Mouse (Mus musculus) MEL (cell line): ENCODE results near the gene Snapc5. TPM values are rescaled to one million over a fixed set of nuclear protein-coding genes. Genes with fewer than 3 reads are reported as not detected.

ENCODE experiments used
- DNase-seq: peaks from one replicate; pipeline ENCODE4 v3.0.0; 2011; ENCODE audit warnings: low read depth, low spot score
- H3K27ac ChIP-seq: 2 replicates; pipeline ENCODE4 v1.5.1; 2012; ENCODE audit warnings: low read depth, mild to moderate bottlenecking, control low read depth, low read length, moderate library complexity; ENCODE audit not compliant: control insufficient read depth
- H3K27me3 ChIP-seq, 2 experiments: fragments of 150-350 bp in 1 of 2; sonication (generic) in 1 of 2; 2 replicates each; pipeline ENCODE4 v1.6.1; 2012; ENCODE audit warnings: low read length in 2 of 2, mild to moderate bottlenecking in 2 of 2, improper control_type of control experiment in 1 of 2, moderate library complexity in 1 of 2; ENCODE audit not compliant: insufficient read depth in 2 of 2, control insufficient read depth in 1 of 2
- H3K36me3 ChIP-seq, 2 experiments: 2 replicates each; pipeline ENCODE4 v1.6.1; 2012 to 2014; ENCODE audit warnings: low read length in 2 of 2, improper control_type of control experiment in 1 of 2, inconsistent platforms in 1 of 2, mild to moderate bottlenecking in 1 of 2; ENCODE audit not compliant: insufficient read depth in 2 of 2, control insufficient read depth in 1 of 2
- H3K4me1 ChIP-seq, 2 experiments: fragments of 150-350 bp in 1 of 2; sonication (generic) in 1 of 2; 2 replicates each; pipeline ENCODE4 v1.6.1; 2012; ENCODE audit warnings: low read length in 2 of 2, improper control_type of control experiment in 1 of 2, mild to moderate bottlenecking in 1 of 2; ENCODE audit not compliant: insufficient read depth in 2 of 2, control insufficient read depth in 1 of 2
- H3K4me3 ChIP-seq, 2 experiments: fragments of 150-350 bp in 1 of 2; sonication (generic) in 1 of 2; 2 replicates each; pipeline ENCODE4 v1.5.1; 2012; ENCODE audit warnings: low read depth in 2 of 2, low read length in 2 of 2, mild to moderate bottlenecking in 2 of 2, moderate library complexity in 2 of 2, control low read depth in 1 of 2, improper control_type of control experiment in 1 of 2; ENCODE audit not compliant: control insufficient read depth in 1 of 2, insufficient read depth in 1 of 2
- H3K79me2 ChIP-seq: 2 replicates; pipeline ENCODE4 v1.6.1; 2012; ENCODE audit warnings: mild to moderate bottlenecking, low read length, moderate library complexity; ENCODE audit not compliant: control insufficient read depth, poor library complexity, insufficient read depth
- H3K9ac ChIP-seq: 2 replicates; pipeline ENCODE4 v1.6.1; 2012; ENCODE audit warnings: low read depth, mild to moderate bottlenecking, control low read depth, low read length, moderate library complexity; ENCODE audit not compliant: control insufficient read depth, poor library complexity, severe bottlenecking
- H3K9me3 ChIP-seq: fragments of 150-350 bp; sonication (generic); replicated peaks from 2 replicates; pipeline ENCODE4 v1.6.1; 2012; ENCODE audit warnings: mild to moderate bottlenecking, low read length, improper control_type of control experiment, moderate library complexity; ENCODE audit not compliant: insufficient read depth
- CHD1 ChIP-seq: IDR thresholded peaks from 2 replicates; pipeline ENCODE4 v1.6.1; 2012; ENCODE audit warnings: low read depth, mild to moderate bottlenecking, inconsistent platforms, low read length, improper control_type of control experiment
- CHD2 ChIP-seq: IDR thresholded peaks from 2 replicates; pipeline ENCODE4 v1.6.1; 2011; ENCODE audit warnings: low read length, improper control_type of control experiment
- CTCF ChIP-seq, 3 experiments: IDR thresholded peaks in 2 of 3; conservative IDR thresholded peaks in 1 of 3; 2 replicates each; pipeline ENCODE4 v1.5.1; 2011 to 2012; ENCODE audit warnings: low read length in 3 of 3, low read depth in 2 of 3, mild to moderate bottlenecking in 2 of 3, improper control_type of control experiment in 1 of 3, inconsistent platforms in 1 of 3, mixed read lengths in 1 of 3, moderate library complexity in 1 of 3; ENCODE audit not compliant: control insufficient read depth in 1 of 3, insufficient read depth in 1 of 3, poor library complexity in 1 of 3, severe bottlenecking in 1 of 3
- E2F4 ChIP-seq: IDR thresholded peaks from 2 replicates; pipeline ENCODE4 v1.6.1; 2011; ENCODE audit warnings: low read depth, low read length, improper control_type of control experiment, borderline replicate concordance
- GABPA ChIP-seq: IDR thresholded peaks from 2 replicates; pipeline ENCODE4 v1.6.1; 2012; ENCODE audit warnings: low read depth, mild to moderate bottlenecking, inconsistent platforms, low read length, improper control_type of control experiment, moderate library complexity
- KAT2A ChIP-seq: conservative IDR thresholded peaks from 2 replicates; pipeline ENCODE4 v1.6.1; 2012; ENCODE audit warnings: low read depth, low read length, improper control_type of control experiment, inconsistent platforms
- MAX ChIP-seq: IDR thresholded peaks from 2 replicates; pipeline ENCODE4 v1.6.1; 2011; ENCODE audit warnings: low read length, improper control_type of control experiment
- MAZ ChIP-seq: IDR thresholded peaks from 2 replicates; pipeline ENCODE4 v1.6.1; 2012; ENCODE audit warnings: low read depth, mild to moderate bottlenecking, inconsistent platforms, low read length, improper control_type of control experiment
- MEF2A ChIP-seq: IDR thresholded peaks from 2 replicates; pipeline ENCODE4 v1.6.1; 2014; ENCODE audit warnings: low read depth, mild to moderate bottlenecking, inconsistent platforms, low read length, improper control_type of control experiment; ENCODE audit not compliant: poor library complexity, insufficient replicate concordance, severe bottlenecking; ENCODE audit errors: extremely low read depth
- MXI1 ChIP-seq: IDR thresholded peaks from 2 replicates; pipeline ENCODE4 v1.6.1; 2011; ENCODE audit warnings: mild to moderate bottlenecking, low read depth, low read length, improper control_type of control experiment
- MYB ChIP-seq: IDR thresholded peaks from 2 replicates; pipeline ENCODE4 v1.6.1; 2011; ENCODE audit warnings: mild to moderate bottlenecking, low read depth, low read length, improper control_type of control experiment
- MYC ChIP-seq: IDR thresholded peaks from 2 replicates; pipeline ENCODE4 v1.6.1; 2011; ENCODE audit warnings: low read depth, mild to moderate bottlenecking, low read length, improper control_type of control experiment, moderate library complexity
- NELFE ChIP-seq: IDR thresholded peaks from 2 replicates; pipeline ENCODE4 v1.6.1; 2011; ENCODE audit warnings: low read depth, low read length, improper control_type of control experiment
- NRF1 ChIP-seq: IDR thresholded peaks from 2 replicates; pipeline ENCODE4 v1.6.1; 2014; ENCODE audit warnings: low read depth, mild to moderate bottlenecking, inconsistent platforms, low read length, improper control_type of control experiment, moderate library complexity; ENCODE audit not compliant: poor library complexity, insufficient read depth, severe bottlenecking
- POLR2AphosphoS2 ChIP-seq: IDR thresholded peaks from 2 replicates; pipeline ENCODE4 v1.6.1; 2011; ENCODE audit warnings: low read length, improper control_type of control experiment
- POLR2AphosphoS5 ChIP-seq: IDR thresholded peaks from 2 replicates; pipeline ENCODE4 v1.6.1; 2012; ENCODE audit warnings: low read depth, borderline replicate concordance, mild to moderate bottlenecking, inconsistent platforms, low read length, moderate library complexity, mixed read lengths
- RAD21 ChIP-seq: IDR thresholded peaks from 2 replicates; pipeline ENCODE4 v1.6.1; 2011; ENCODE audit warnings: mild to moderate bottlenecking, low read depth, low read length, improper control_type of control experiment
- SIN3A ChIP-seq: IDR thresholded peaks from 2 replicates; pipeline ENCODE4 v1.6.1; 2012; ENCODE audit warnings: low read length, improper control_type of control experiment, inconsistent platforms
- TAL1 ChIP-seq: IDR thresholded peaks from 2 replicates; pipeline ENCODE4 v1.6.1; 2012; ENCODE audit warnings: mild to moderate bottlenecking, inconsistent platforms, low read length, moderate library complexity, mixed read lengths
- TCF12 ChIP-seq: IDR thresholded peaks from 2 replicates; pipeline ENCODE4 v1.6.1; 2014; ENCODE audit warnings: low read depth, mild to moderate bottlenecking, inconsistent platforms, low read length, improper control_type of control experiment, moderate library complexity
- USF1 ChIP-seq: IDR thresholded peaks from 2 replicates; pipeline ENCODE4 v1.6.1; 2014; ENCODE audit warnings: low read depth, mild to moderate bottlenecking, inconsistent platforms, low read length, improper control_type of control experiment, moderate library complexity
- polyA plus RNA-seq, 2 experiments: library from polyadenylated mRNA; stranded (reverse) in 1 of 2; unstranded in 1 of 2; fragments of >175 nt in 1 of 2; fragments of >200 nt in 1 of 2; gene quantifications; 2 replicates each; pipeline versions ENCODE4 v1.2.1 to v1.2.4; 2012; ENCODE audit warnings: low replicate concordance in 2 of 2, low read depth in 1 of 2; ENCODE audit not compliant: insufficient read length in 2 of 2, insufficient read depth in 1 of 2, missing spikeins in 1 of 2
- total RNA-seq: library from RNA; depleted of rRNA; stranded (reverse); fragments of 300-350 nt; gene quantifications from 2 replicates; pipeline ENCODE4 v1.2.3, GENCODE M21; 2012

The Snapc5 gene
- total and polyA plus RNA-seq, 3 experiments = 8.6 to 10.6 TPM; not detected in 1

DNA sequence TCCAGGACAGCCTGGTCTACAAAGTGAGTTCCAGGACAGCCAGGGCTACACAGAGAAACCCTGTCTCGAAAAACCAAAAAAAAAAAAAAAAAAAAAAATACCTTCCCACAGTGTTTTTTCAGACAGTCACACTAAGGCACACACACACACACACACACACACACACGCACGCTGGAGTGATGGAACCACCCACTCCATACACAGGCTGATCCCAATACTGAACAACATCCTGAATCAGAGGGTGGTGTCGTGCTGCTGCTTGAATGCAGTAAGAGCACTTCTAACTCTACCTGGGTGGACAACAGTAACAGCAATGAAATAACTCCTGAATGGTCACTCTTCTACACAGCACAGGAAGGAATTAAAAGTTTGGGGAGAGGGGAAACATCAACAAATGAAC, 42.4 kb downstream of the Snapc5 start:
- no peak overlapping the region for H3K27ac ChIP-seq
- no peak for TF ChIP-seq TAL1
- no peak for TF ChIP-seq USF1
- TF ChIP-seq MAX = no peak
- no peak for TF ChIP-seq CTCF (IDR thresholded peaks at IDR 0.05 in 2 of 3, conservative IDR thresholded peaks at IDR 0.05 in 1 of 3; ENCODE audit: control insufficient read depth in 1 of 3, insufficient read depth in 1 of 3, low read depth in 2 of 3, low read length in 3 of 3, poor library complexity in 1 of 3, severe bottlenecking in 1 of 3)
- TF ChIP-seq MYC = no peak
- TF ChIP-seq MAZ = no peak
- no peak for TF ChIP-seq CHD1
- TF ChIP-seq POLR2AphosphoS2 = no peak
- no peak for TF ChIP-seq RAD21
- TF ChIP-seq TCF12 = no peak
- TF ChIP-seq MYB = no peak
- no peak for TF ChIP-seq NRF1
- no peak for TF ChIP-seq CHD2
- TF ChIP-seq SIN3A = no peak
- TF ChIP-seq, all 39 proteins: peak for 0
- Histone ChIP-seq H3K79me2 (no peaks in the 10 kb centered on the region), H3K4me3 (no peak overlapping the region), H3K9me3 (no peaks in the 10 kb centered on the region), H3K4me1 (peaks cover 0 to 3% of the 10 kb centered on the region in 2 experiments; a peak in 2 of 4 replicates), H3K9ac (no peak overlapping the region), H3K27me3 (no peaks in the 10 kb centered on the region), H3K36me3 (no peaks in the 10 kb centered on the region; a peak in 1 of 4 replicates)
- no peak for DNase-seq

DNA sequence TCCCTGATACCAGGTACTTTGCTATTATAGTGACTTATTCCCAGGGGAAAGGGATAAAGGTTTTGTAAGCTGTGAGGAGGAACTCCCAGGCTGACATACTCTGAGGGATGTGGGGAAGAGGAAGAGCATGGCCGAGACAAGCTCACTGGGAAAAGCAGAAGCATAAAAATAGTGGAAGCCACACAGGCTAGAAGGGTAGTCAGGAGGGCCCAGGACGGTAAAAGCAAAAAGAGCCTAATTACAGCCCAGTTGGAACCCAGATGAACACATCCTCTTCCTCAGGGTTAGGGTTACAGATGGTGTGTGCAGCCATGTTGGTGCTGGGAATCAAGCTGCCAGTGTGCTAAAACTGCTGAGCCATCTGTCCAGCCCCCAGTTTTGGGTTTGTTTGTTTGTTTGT, 43.0 kb downstream of the Snapc5 start:
- H3K79me2 ChIP-seq = no peaks in the 10 kb centered on the region
- H3K4me1 ChIP-seq = no peaks in the 10 kb centered on the region
- no peak overlapping the region for H3K27ac ChIP-seq
- H3K27me3 ChIP-seq = no peaks in the 10 kb centered on the region
- no peaks in the 10 kb centered on the region for H3K9me3 ChIP-seq
- H3K9ac ChIP-seq = no peak overlapping the region
- peak; percentile 13 for DNase-seq
- H3K4me3 ChIP-seq = no peak overlapping the region
- no peaks in the 10 kb centered on the region for H3K36me3 ChIP-seq
- TF ChIP-seq MXI1 (no peak), E2F4 (no peak), NELFE (no peak), GABPA (no peak), MEF2A (no peak), NRF1 (no peak), POLR2AphosphoS2 (no peak), MYB (no peak), CTCF (IDR thresholded peaks at IDR 0.05 in 2 of 3, conservative IDR thresholded peaks at IDR 0.05 in 1 of 3; ENCODE audit: control insufficient read depth in 1 of 3, insufficient read depth in 1 of 3, low read depth in 2 of 3, low read length in 3 of 3, poor library complexity in 1 of 3, severe bottlenecking in 1 of 3) (no peak), TCF12 (no peak), POLR2AphosphoS5 (no peak), KAT2A (no peak)
